Mouse (Mus musculus): Measurements from ENCODE around the gene Pla2g15. TPM values are rescaled to one million over a fixed set of nuclear protein-coding genes. Genes with fewer than 3 reads are reported as not detected.
"Not testable (repeated sequence)": the region's sequence is repeated elsewhere in the genome, so short reads cannot be mapped to it uniquely, and the experiment has no call there.

The Pla2g15 gene
- total RNA-seq, 1 experiment from 2014 or later, result 11.2 TPM

GRCm38 (mm10) chr8:106163251-106163650 is 13.1 kb downstream of the Pla2g15 start:
- ATAC-seq (replicated peaks; ENCODE audit: low read depth, poor library complexity, severe bottlenecking), result no peak

- ATAC-seq (replicated peaks; ENCODE audit: low read depth, poor library complexity, severe bottlenecking), result peak; percentile 62
Measured at GRCm38 (mm10) chr8:106165460-106165859, 15.3 kb downstream of the Pla2g15 start.

- peak; percentile 74 for ATAC-seq (replicated peaks; ENCODE audit: low read depth, poor library complexity, severe bottlenecking)
Measured at GRCm38 (mm10) chr8:106168356-106169016, 18.3 kb downstream of the Pla2g15 start, which contains the start of gene Slc7a6. TSS of gene Slc7a6 (plus strand) at chr8:106168857.

- ATAC-seq (replicated peaks; ENCODE audit: low read depth, poor library complexity, severe bottlenecking), result peak; percentile 45
Measured at GRCm38 (mm10) chr8:106169017-106169933, 19.1 kb downstream of the Pla2g15 start.

GRCm38 (mm10) chr8:106169934-106170480 is 19.8 kb downstream of the Pla2g15 start:
- ATAC-seq (replicated peaks; ENCODE audit: low read depth, poor library complexity, severe bottlenecking), result no peak

- ATAC-seq (replicated peaks; ENCODE audit: low read depth, poor library complexity, severe bottlenecking), result no peak
Measured at GRCm38 (mm10) chr8:106173566-106173965, 23.4 kb downstream of the Pla2g15 start.

GRCm38 (mm10) chr8:106176891-106177290 is 26.7 kb downstream of the Pla2g15 start:
- no peak for ATAC-seq (replicated peaks; ENCODE audit: low read depth, poor library complexity, severe bottlenecking)

GRCm38 (mm10) chr8:106177594-106177993 is 27.4 kb downstream of the Pla2g15 start:
- ATAC-seq (replicated peaks; ENCODE audit: low read depth, poor library complexity, severe bottlenecking), result no peak

GRCm38 (mm10) chr8:106178428-106178827 is 28.2 kb downstream of the Pla2g15 start:
- no peak for ATAC-seq (replicated peaks; ENCODE audit: low read depth, poor library complexity, severe bottlenecking)

- no peak for ATAC-seq (replicated peaks; ENCODE audit: low read depth, poor library complexity, severe bottlenecking)
Measured at GRCm38 (mm10) chr8:106185628-106186270, 35.5 kb downstream of the Pla2g15 start.

- ATAC-seq (replicated peaks; ENCODE audit: low read depth, poor library complexity, severe bottlenecking), result no peak
Measured at GRCm38 (mm10) chr8:106186394-106186793, 36.2 kb downstream of the Pla2g15 start.

GRCm38 (mm10) chr8:106189162-106189561 is 39.0 kb downstream of the Pla2g15 start:
- no peak for ATAC-seq (replicated peaks; ENCODE audit: low read depth, poor library complexity, severe bottlenecking)

- ATAC-seq (replicated peaks; ENCODE audit: low read depth, poor library complexity, severe bottlenecking), result peak; percentile 79
Measured at GRCm38 (mm10) chr8:106191639-106192038, 41.4 kb downstream of the Pla2g15 start.

- ATAC-seq (replicated peaks; ENCODE audit: low read depth, poor library complexity, severe bottlenecking), result 0 out of 2 replicates have a peak, but pooled peaks have one; percentile 15
Measured at GRCm38 (mm10) chr8:106193162-106193561, 43.0 kb downstream of the Pla2g15 start.

- no peak for ATAC-seq (replicated peaks; ENCODE audit: low read depth, poor library complexity, severe bottlenecking)
Measured at GRCm38 (mm10) chr8:106194062-106194461, 43.9 kb downstream of the Pla2g15 start.

GRCm38 (mm10) chr8:106198741-106199140 is 48.5 kb downstream of the Pla2g15 start:
- peak; percentile 96 for ATAC-seq (replicated peaks; ENCODE audit: low read depth, poor library complexity, severe bottlenecking)

GRCm38 (mm10) chr8:106199596-106199995 is 49.4 kb downstream of the Pla2g15 start:
- ATAC-seq (replicated peaks; ENCODE audit: low read depth, poor library complexity, severe bottlenecking), result not testable (repeated sequence)

GRCm38 (mm10) chr8:106210035-106210731 is 60.0 kb downstream of the Pla2g15 start:
- ATAC-seq (replicated peaks; ENCODE audit: low read depth, poor library complexity, severe bottlenecking), result peak; percentile 16; the same call in 1 of the 2 replicates

- peak; percentile 98 for ATAC-seq (replicated peaks; ENCODE audit: low read depth, poor library complexity, severe bottlenecking)
Measured at GRCm38 (mm10) chr8:106210821-106211345, 60.7 kb downstream of the Pla2g15 start, which contains the start of the genes Slc7a6os and Prmt7. TSS of gene Slc7a6os (minus strand) at chr8:106210935. TSS of gene Prmt7 (plus strand) at chr8:106210936.

All from common myeloid progenitor, adult 5-6 weeks (primary cell).